Mouse (Mus musculus) E14TG2a.4 (cell line): ENCODE results near the gene Dmrtb1.

Experiments
- H3K27me3 ChIP-seq: 2 replicates; pipeline ENCODE4 v1.6.1; 2014; ENCODE audit warnings: low read length, control low read depth; ENCODE audit not compliant: insufficient read depth
- H3K36me3 ChIP-seq: 2 replicates; pipeline ENCODE4 v1.6.1; 2014; ENCODE audit warnings: low read length, control low read depth; ENCODE audit not compliant: insufficient read depth
- H3K4me1 ChIP-seq: replicated peaks from 2 replicates; pipeline ENCODE4 v1.6.1; 2014; ENCODE audit warnings: low read depth, low read length, control low read depth
- H3K4me3 ChIP-seq: replicated peaks from 2 replicates; pipeline ENCODE4 v1.5.1; 2014; ENCODE audit warnings: mild to moderate bottlenecking, low read length
- H3K9me3 ChIP-seq: 2 replicates; pipeline ENCODE4 v1.6.1; 2014; ENCODE audit warnings: low read length, control low read depth
- CTCF ChIP-seq: conservative IDR thresholded peaks from 2 replicates; pipeline ENCODE4 v1.5.1; 2014; ENCODE audit warnings: low read length
- NANOG ChIP-seq: IDR thresholded peaks from 2 replicates; pipeline ENCODE4 v1.6.1; 2014; ENCODE audit warnings: borderline replicate concordance, low read length, mixed read lengths
- POU5F1 ChIP-seq: IDR thresholded peaks from 2 replicates; pipeline ENCODE4 v1.6.1; 2014; ENCODE audit warnings: low read length, borderline replicate concordance

Gene Dmrtb1

DNA sequence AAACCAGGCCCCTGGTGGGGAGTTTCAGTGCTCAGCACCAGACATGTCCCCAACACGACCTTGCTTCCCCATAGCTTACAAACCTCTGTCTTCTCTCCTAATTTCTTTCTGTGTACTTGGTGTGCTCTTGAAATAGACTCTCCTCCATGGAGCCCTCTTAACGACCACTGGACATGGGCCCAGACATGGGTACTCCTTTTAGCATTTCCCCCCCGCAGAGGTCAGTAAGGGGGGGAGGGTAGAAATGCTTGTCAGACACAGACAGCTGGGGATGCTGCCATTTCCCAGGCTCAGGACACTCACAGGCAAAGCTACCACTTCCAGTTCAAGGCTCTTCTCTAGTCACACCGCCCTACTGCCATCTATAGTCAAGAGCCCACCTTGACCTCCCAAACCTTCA is 42.4 kb downstream of the Dmrtb1 start:
- Histone ChIP-seq H3K4me1 (0 out of 2 replicates have a peak, but pooled peaks cover 2% of the 10 kb centered on the region), H3K4me3 (no peak overlapping the region), H3K27me3 (no peaks in the 10 kb centered on the region), H3K36me3 (no peaks in the 10 kb centered on the region), H3K9me3 (no peaks in the 10 kb centered on the region)
- TF ChIP-seq POU5F1 (no peak), CTCF (no peak), NANOG (no peak)

GRCm38 (mm10) chr4:107638303-107638702 is 45.7 kb downstream of the Dmrtb1 start:
- H3K36me3 ChIP-seq = no peaks in the 10 kb centered on the region
- no peak for TF ChIP-seq CTCF
- no peak for TF ChIP-seq POU5F1
- H3K27me3 ChIP-seq = no peaks in the 10 kb centered on the region
- H3K9me3 ChIP-seq = no peaks in the 10 kb centered on the region
- no peak overlapping the region for H3K4me3 ChIP-seq
- H3K4me1 ChIP-seq = 0 out of 2 replicates have a peak, but pooled peaks cover 2% of the 10 kb centered on the region

GRCm38 (mm10) chr4:107637670-107638069 is 46.4 kb downstream of the Dmrtb1 start:
- Histone ChIP-seq H3K4me1 (0 out of 2 replicates have a peak, but pooled peaks cover 2% of the 10 kb centered on the region), H3K36me3 (no peaks in the 10 kb centered on the region), H3K4me3 (no peak overlapping the region), H3K9me3 (no peaks in the 10 kb centered on the region), H3K27me3 (no peaks in the 10 kb centered on the region)
- TF ChIP-seq POU5F1 (no peak), CTCF (peak; percentile 66), NANOG (no peak)

DNA sequence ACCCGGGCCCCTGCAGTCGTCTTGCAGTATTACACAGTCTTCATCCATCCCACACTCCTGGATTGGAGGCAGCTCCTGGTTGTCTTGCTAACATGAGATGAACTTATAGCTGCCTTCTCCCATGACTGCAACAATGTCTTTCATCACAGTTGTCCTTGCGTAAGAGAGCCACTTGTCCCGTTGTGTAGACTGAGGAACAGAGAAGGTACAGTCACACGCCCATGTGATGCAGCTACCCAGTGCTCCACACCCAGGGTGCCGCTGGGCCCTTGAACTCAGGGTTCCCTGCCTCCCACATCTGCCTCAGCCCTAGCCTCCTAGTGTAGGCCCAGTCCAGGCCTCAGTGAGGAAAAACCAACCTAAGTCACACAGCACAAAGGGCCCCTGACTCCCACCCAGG is 47.9 kb downstream of the Dmrtb1 start:
- Histone ChIP-seq H3K36me3 (no peaks in the 10 kb centered on the region), H3K9me3 (no peaks in the 10 kb centered on the region), H3K4me3 (no peak overlapping the region), H3K4me1 (no peaks in the 10 kb centered on the region), H3K27me3 (no peaks in the 10 kb centered on the region)
- TF ChIP-seq CTCF (no peak), POU5F1 (no peak), NANOG (no peak)

DNA sequence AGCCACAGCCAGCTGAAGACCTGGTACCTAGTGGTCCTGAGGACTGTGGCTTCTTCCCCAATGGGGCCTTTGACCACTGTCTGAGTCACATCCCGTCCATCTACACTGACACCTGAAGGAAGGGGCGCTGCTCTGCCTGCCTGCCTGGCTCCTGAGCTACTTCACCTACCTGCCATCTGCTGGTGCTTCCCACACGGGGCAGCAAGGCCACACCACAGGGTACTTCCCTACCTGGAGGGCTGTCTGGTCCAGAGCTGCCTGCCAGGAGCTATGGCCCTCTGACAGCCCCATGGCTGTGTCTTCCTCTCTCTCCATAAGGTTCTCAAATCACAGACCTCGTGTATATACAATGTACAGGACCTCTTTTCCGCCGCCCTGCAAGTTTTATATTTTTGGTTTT is 49.4 kb downstream of the Dmrtb1 start:
- TF ChIP-seq POU5F1 (no peak), CTCF (no peak), NANOG (no peak)

DNA sequence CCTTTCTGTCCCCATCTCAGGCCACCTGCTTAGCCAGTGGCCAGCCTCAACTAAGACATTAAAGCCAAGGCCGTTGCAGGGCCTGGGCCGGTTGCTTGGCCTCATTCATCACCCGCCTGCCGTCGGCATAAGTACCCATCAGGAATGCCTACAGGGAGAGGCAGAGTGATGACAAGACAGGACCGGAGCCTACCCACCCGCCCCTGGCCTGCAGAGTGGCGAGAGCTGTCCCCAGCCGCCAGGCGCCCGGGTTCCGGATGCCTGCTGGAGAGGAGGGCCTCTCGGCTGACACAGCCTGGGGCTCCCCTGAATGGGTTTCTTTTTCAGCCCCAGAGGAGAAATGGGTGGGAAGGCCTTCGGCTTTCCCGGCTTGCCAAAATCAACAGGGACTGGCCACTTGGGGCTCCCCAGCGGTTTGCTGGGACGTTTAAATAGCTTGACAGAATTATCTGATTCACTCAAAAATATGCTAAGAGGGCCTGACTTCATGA is 55.1 kb downstream of the Dmrtb1 start:
- H3K4me3 ChIP-seq = no peak overlapping the region
- no peaks in the 10 kb centered on the region for H3K9me3 ChIP-seq
- H3K36me3 ChIP-seq = no peaks in the 10 kb centered on the region
- no peaks in the 10 kb centered on the region for H3K4me1 ChIP-seq
- H3K27me3 ChIP-seq = peaks cover 6% of the 10 kb centered on the region; the same call in 1 of the 2 replicates
- TF ChIP-seq CTCF (no peak), NANOG (no peak), POU5F1 (no peak)

More for the DNA sequence above, 49.4 kb downstream of the Dmrtb1 start:
- no peak overlapping the region for H3K4me3 ChIP-seq
- H3K27me3 ChIP-seq = no peaks in the 10 kb centered on the region
- H3K9me3 ChIP-seq = no peaks in the 10 kb centered on the region
- no peaks in the 10 kb centered on the region for H3K4me1 ChIP-seq
- H3K36me3 ChIP-seq = no peaks in the 10 kb centered on the region

GRCm38 (mm10) chr4:107628226-107628625 is 55.8 kb downstream of the Dmrtb1 start:
- TF ChIP-seq CTCF (no peak), NANOG (no peak), POU5F1 (no peak)
- H3K4me1 ChIP-seq = no peaks in the 10 kb centered on the region
- no peaks in the 10 kb centered on the region for H3K9me3 ChIP-seq
- peaks cover 6% of the 10 kb centered on the region; the same call in 1 of the 2 replicates for H3K27me3 ChIP-seq
- H3K4me3 ChIP-seq = no peak overlapping the region
- H3K36me3 ChIP-seq = no peaks in the 10 kb centered on the region
